Mouse (Mus musculus) ovary, adult 18-20 months (tissue): Measurements from ENCODE around the gene Grin2d.

Experiments used
- DNase-seq: peaks from one replicate; pipeline ENCODE4 v3.0.0; 2022; ENCODE audit warnings: low spot score, mixed read lengths

The Grin2d gene

GRCm38 (mm10) chr7:45897258-45897757, 19.1 kb upstream of the Grin2d start:
- DNase-seq: peak; percentile 44

- DNase-seq: peak; percentile 97
These were observed 18.5 kb upstream of the Grin2d start, which contains the start of the genes Syngr4 and Tmem143 for GRCm38 (mm10) chr7:45896517-45897257. Gene Syngr4 (minus strand): TSS chr7:45896714. Gene Tmem143 (plus strand): TSS chr7:45896941.

- no peak for DNase-seq
These were observed 17.8 kb upstream of the Grin2d start for GRCm38 (mm10) chr7:45895931-45896516.

- DNase-seq: no peak
These were observed 14.5 kb upstream of the Grin2d start for GRCm38 (mm10) chr7:45892651-45893050.

GRCm38 (mm10) chr7:45887246-45887645, 9.1 kb upstream of the Grin2d start:
- DNase-seq: no peak

GRCm38 (mm10) chr7:45881011-45881410, 2.8 kb upstream of the Grin2d start:
- no peak for DNase-seq

- no peak for DNase-seq
These were observed 2.4 kb upstream of the Grin2d start for GRCm38 (mm10) chr7:45880531-45880930.

GRCm38 (mm10) chr7:45876895-45877294, 1.3 kb downstream of the Grin2d start:
- no peak for DNase-seq

- peak; percentile 25 for DNase-seq
These were observed 4.9 kb downstream of the Grin2d start for GRCm38 (mm10) chr7:45873061-45873947.

GRCm38 (mm10) chr7:45872624-45873023, 5.6 kb downstream of the Grin2d start, which contains the start of gene Kdelr1:
Gene Kdelr1 (plus strand): TSS chr7:45872772.
- DNase-seq: peak; percentile 79

- DNase-seq: no peak
These were observed 7.7 kb downstream of the Grin2d start for GRCm38 (mm10) chr7:45870282-45871058.

- no peak for DNase-seq
These were observed 8.4 kb downstream of the Grin2d start for GRCm38 (mm10) chr7:45869787-45870186.

GRCm38 (mm10) chr7:45869107-45869670, 9.0 kb downstream of the Grin2d start:
- DNase-seq: peak; percentile 34

GRCm38 (mm10) chr7:45867871-45868270, 10.3 kb downstream of the Grin2d start:
- DNase-seq: no peak

- DNase-seq: peak; percentile 85
These were observed 12.0 kb downstream of the Grin2d start for GRCm38 (mm10) chr7:45865925-45866910.

- DNase-seq: no peak
These were observed 13.7 kb downstream of the Grin2d start for GRCm38 (mm10) chr7:45864435-45864834.

- DNase-seq: no peak
These were observed 15.4 kb downstream of the Grin2d start for GRCm38 (mm10) chr7:45862804-45863203.

- no peak for DNase-seq
These were observed 19.2 kb downstream of the Grin2d start for GRCm38 (mm10) chr7:45859008-45859407.

GRCm38 (mm10) chr7:45856950-45857901, 21.0 kb downstream of the Grin2d start:
- DNase-seq: no peak
